Mouse (Mus musculus) embryonic facial prominence, embryonic 15.5 days (tissue): ENCODE measurements around the gene Rasgef1b. TPM values are rescaled to one million over a fixed set of nuclear protein-coding genes. Genes with fewer than 3 reads are reported as not detected.

ENCODE experiments used
- ATAC-seq: fragments of 200-750 bp; cut with Nextera tagmentation; 2 replicates; pipeline ENCODE4 v1.8.0; 2017; ENCODE audit warnings: low read depth, moderate TSS enrichment; ENCODE audit not compliant: insufficient number of reproducible peaks, low FRiP score, low TSS enrichment
- H3K27ac ChIP-seq: fragments of 300-500 bp; sonication (generic); replicated peaks from 2 replicates; pipeline ENCODE4 v1.5.1; 2015; ENCODE audit warnings: mild to moderate bottlenecking, inconsistent platforms
- H3K27me3 ChIP-seq: fragments of 300-500 bp; sonication (generic); 2 replicates; pipeline ENCODE4 v1.6.1; 2015; ENCODE audit warnings: inconsistent platforms
- H3K36me3 ChIP-seq: fragments of 300-500 bp; sonication (generic); 2 replicates; pipeline ENCODE4 v1.6.1; 2015; ENCODE audit warnings: mild to moderate bottlenecking, inconsistent platforms
- H3K4me1 ChIP-seq: fragments of 300-500 bp; sonication (generic); 2 replicates; pipeline ENCODE4 v1.6.1; 2015; ENCODE audit warnings: inconsistent platforms
- H3K4me2 ChIP-seq: fragments of 300-500 bp; sonication (generic); replicated peaks from 2 replicates; pipeline ENCODE4 v1.6.1; 2015; ENCODE audit warnings: mild to moderate bottlenecking, inconsistent platforms
- H3K4me3 ChIP-seq: fragments of 300-500 bp; sonication (generic); replicated peaks from 2 replicates; pipeline ENCODE4 v1.5.1; 2015; ENCODE audit warnings: mild to moderate bottlenecking, inconsistent platforms
- H3K9ac ChIP-seq: fragments of 300-500 bp; sonication (generic); 2 replicates; pipeline ENCODE4 v1.6.1; 2015; ENCODE audit warnings: inconsistent platforms
- H3K9me3 ChIP-seq: fragments of 300-500 bp; sonication (generic); replicated peaks from 2 replicates; pipeline ENCODE4 v1.6.1; 2016; ENCODE audit warnings: inconsistent platforms
- WGBS: fragments of 180-500 bp; shearing (Covaris S2); methylation state at CpG from one replicate; pipeline ENCODE4 v1.1.7; 2015; 5-methylcytosine and 5-hydroxymethylcytosine counted together
- polyA plus RNA-seq: library from polyadenylated mRNA; unstranded; fragments of >200 nt; fragmentation: Nextera tagmentation; extraction: Ambion mirVana; gene quantifications from 2 replicates; pipeline ENCODE4 v1.2.1, GENCODE M21; 2015

Gene Rasgef1b
- polyA plus RNA-seq, 1 experiment from 2014 or later, result 11.5 TPM

DNA sequence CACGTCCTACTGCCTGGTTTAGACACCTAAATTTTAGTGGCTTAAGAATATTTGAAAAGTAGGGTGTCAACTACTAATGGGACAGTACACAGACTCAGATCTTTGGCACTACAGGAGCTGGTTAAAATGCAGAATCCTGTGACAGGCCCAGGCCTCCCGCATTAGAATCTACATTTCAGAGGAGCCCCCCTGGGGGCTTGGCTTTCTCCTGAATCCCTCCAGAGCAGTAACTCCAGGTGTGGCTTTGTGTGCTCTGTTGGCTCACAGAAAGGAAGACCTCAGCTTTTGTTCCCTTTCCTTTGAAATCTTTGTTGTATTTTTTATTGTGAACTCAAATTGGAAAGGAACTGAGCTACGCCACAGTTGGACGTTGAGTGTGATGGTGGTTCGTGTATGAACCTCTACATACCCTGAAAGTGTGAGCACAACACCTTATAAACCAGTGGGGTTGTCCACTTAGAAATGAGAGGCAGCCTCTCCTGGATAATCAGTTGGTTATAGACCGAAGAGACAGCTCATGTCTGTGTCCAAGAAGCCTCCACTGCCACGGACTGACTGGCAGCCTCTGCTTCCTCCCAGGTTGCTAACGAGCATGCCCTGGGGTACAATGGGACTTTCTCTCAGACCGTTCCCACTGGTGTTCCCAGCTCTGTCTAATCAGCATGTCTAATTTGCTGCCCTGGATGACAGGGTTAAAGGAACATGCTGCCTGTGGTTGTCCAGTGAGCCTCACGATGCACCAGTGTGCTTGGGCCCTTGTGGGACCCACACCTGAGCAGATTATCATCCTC lies 9.3 kb upstream of the Rasgef1b start:
- no peak for ATAC-seq
- H3K4me2 ChIP-seq, result no peak overlapping the region
- 29% methylated on average over 10 of the region's 10 CpGs for WGBS
- H3K27ac ChIP-seq, result no peak overlapping the region
- H3K27me3 ChIP-seq, result no peaks in the 10 kb centered on the region
- no peak overlapping the region for H3K4me3 ChIP-seq
- no peak overlapping the region for H3K9ac ChIP-seq
- no peaks in the 10 kb centered on the region for H3K9me3 ChIP-seq
- H3K36me3 ChIP-seq, result no peaks in the 10 kb centered on the region
- H3K4me1 ChIP-seq, result no peaks in the 10 kb centered on the region

GRCm38 (mm10) chr5:99729931-99730330 lies 1.1 kb upstream of the Rasgef1b start:
- Histone ChIP-seq H3K27me3 (peaks cover 25% of the 10 kb centered on the region), H3K9me3 (no peaks in the 10 kb centered on the region), H3K27ac (no peak overlapping the region), H3K9ac (no peak overlapping the region), H3K4me1 (peaks cover 14% of the 10 kb centered on the region), H3K4me2 (no peak overlapping the region), H3K36me3 (no peaks in the 10 kb centered on the region), H3K4me3 (no peak overlapping the region)
- no peak for ATAC-seq
- WGBS, result 85% methylated on average over 1 of the region's 1 CpGs

- WGBS, result 4% methylated on average over 18 of the region's 18 CpGs
- Histone ChIP-seq H3K4me2 (peak overlapping the region; percentile 100), H3K4me3 (peak overlapping the region; percentile 66), H3K4me1 (peaks cover 14% of the 10 kb centered on the region), H3K36me3 (no peaks in the 10 kb centered on the region), H3K9ac (no peak overlapping the region), H3K27me3 (peaks cover 25% of the 10 kb centered on the region), H3K9me3 (no peaks in the 10 kb centered on the region), H3K27ac (no peak overlapping the region)
- ATAC-seq, result peak; percentile 45
Observed at GRCm38 (mm10) chr5:99729361-99729882, 557 bp upstream of the Rasgef1b start.

- Histone ChIP-seq H3K9me3 (no peaks in the 10 kb centered on the region), H3K27me3 (peaks cover 25% of the 10 kb centered on the region), H3K4me1 (peaks cover 14% of the 10 kb centered on the region), H3K9ac (no peak overlapping the region), H3K4me3 (peak overlapping the region; percentile 66), H3K27ac (no peak overlapping the region), H3K4me2 (peak overlapping the region; percentile 100), H3K36me3 (no peaks in the 10 kb centered on the region)
- under 1% methylated on average over 15 of the region's 15 CpGs for WGBS
- ATAC-seq, result no peak
Observed at GRCm38 (mm10) chr5:99728027-99728451, 826 bp downstream of the Rasgef1b start.

- H3K27me3 ChIP-seq, result peaks cover 23% of the 10 kb centered on the region
- H3K4me2 ChIP-seq, result no peak overlapping the region
- ATAC-seq, result no peak
- H3K4me3 ChIP-seq, result no peak overlapping the region
- WGBS, result 79% methylated on average over 6 of the region's 6 CpGs
- no peak overlapping the region for H3K27ac ChIP-seq
- H3K9me3 ChIP-seq, result no peaks in the 10 kb centered on the region
- peaks cover 10% of the 10 kb centered on the region; the same call in 1 of the 2 replicates for H3K4me1 ChIP-seq
- H3K36me3 ChIP-seq, result no peaks in the 10 kb centered on the region
- no peak overlapping the region for H3K9ac ChIP-seq
Observed at GRCm38 (mm10) chr5:99723941-99724340, 4.9 kb downstream of the Rasgef1b start.

DNA sequence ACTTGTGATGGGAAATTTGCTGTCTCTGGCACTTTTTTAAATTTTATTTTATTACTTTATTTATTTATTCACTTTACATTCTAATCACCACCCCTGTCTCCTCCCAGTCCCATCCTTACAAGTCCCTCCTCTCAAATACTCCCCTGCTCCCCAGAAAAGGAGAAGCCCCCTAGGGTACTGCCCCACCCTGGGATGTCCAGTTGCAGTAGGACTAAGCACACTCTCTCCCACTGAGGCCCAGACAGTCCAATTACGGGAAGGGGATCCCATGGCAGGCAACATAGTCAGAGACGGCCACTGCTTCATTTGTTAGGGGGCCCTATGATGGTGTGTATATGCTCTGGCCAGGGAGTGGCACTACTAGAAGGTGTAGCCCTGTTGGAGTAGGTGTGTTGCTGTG lies 6.6 kb downstream of the Rasgef1b start:
- Histone ChIP-seq H3K27me3 (peaks cover 11% of the 10 kb centered on the region), H3K36me3 (no peaks in the 10 kb centered on the region), H3K4me2 (no peak overlapping the region), H3K27ac (no peak overlapping the region), H3K9ac (no peak overlapping the region), H3K4me3 (no peak overlapping the region), H3K4me1 (no peaks in the 10 kb centered on the region), H3K9me3 (no peaks in the 10 kb centered on the region)
- no peak for ATAC-seq
- WGBS, result 74% methylated on average over 2 of the region's 2 CpGs

GRCm38 (mm10) chr5:99720554-99720953 lies 8.3 kb downstream of the Rasgef1b start:
- ATAC-seq, result no peak
- Histone ChIP-seq H3K27me3 (peaks cover 3% of the 10 kb centered on the region; the same call in 1 of the 2 replicates), H3K4me1 (peaks cover under 1% of the 10 kb centered on the region; the same call in 1 of the 2 replicates), H3K4me3 (no peak overlapping the region), H3K9me3 (no peaks in the 10 kb centered on the region), H3K27ac (no peak overlapping the region), H3K4me2 (no peak overlapping the region), H3K9ac (no peak overlapping the region), H3K36me3 (no peaks in the 10 kb centered on the region)
- WGBS, result 58% methylated on average over 2 of the region's 2 CpGs

- no peak overlapping the region for H3K4me3 ChIP-seq
- WGBS, result 79% methylated on average over 8 of the region's 8 CpGs
Observed at GRCm38 (mm10) chr5:99717917-99718316, 10.9 kb downstream of the Rasgef1b start.

GRCm38 (mm10) chr5:99715281-99715744 lies 13.6 kb downstream of the Rasgef1b start:
- ATAC-seq, result no peak
- H3K27ac ChIP-seq, result no peak overlapping the region
- no peaks in the 10 kb centered on the region for H3K27me3 ChIP-seq
- H3K9me3 ChIP-seq, result no peaks in the 10 kb centered on the region
- WGBS, result 40% methylated on average over 5 of the region's 5 CpGs
- H3K4me1 ChIP-seq, result peaks cover 8% of the 10 kb centered on the region; the same call in 1 of the 2 replicates
- no peak overlapping the region for H3K4me3 ChIP-seq
- H3K36me3 ChIP-seq, result no peaks in the 10 kb centered on the region
- H3K4me2 ChIP-seq, result no peak overlapping the region
- H3K9ac ChIP-seq, result no peak overlapping the region

More at GRCm38 (mm10) chr5:99717917-99718316, 10.9 kb downstream of the Rasgef1b start:
- Histone ChIP-seq H3K9ac (no peak overlapping the region), H3K9me3 (no peaks in the 10 kb centered on the region), H3K27me3 (no peaks in the 10 kb centered on the region), H3K36me3 (no peaks in the 10 kb centered on the region), H3K4me1 (peaks cover 8% of the 10 kb centered on the region; the same call in 1 of the 2 replicates), H3K27ac (no peak overlapping the region), H3K4me2 (no peak overlapping the region)
- ATAC-seq, result no peak

DNA sequence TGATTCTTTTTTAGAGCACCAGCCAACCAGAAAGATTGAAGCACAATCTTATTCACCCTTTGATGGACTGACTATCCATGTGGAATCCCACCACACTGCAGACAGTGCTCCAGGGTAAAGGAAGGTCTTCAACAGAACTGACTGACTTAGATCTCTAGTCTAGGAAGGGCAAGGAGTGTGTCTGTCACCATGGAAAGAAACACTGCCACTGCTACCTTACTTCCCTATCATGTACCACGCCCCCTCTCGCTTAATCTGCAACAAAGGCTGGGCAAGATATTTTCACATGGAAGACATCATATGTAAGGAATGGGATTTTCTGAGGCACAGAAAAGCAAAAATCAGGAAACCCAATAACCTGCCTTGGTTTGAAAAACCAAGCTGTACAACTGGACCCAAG lies 16.9 kb downstream of the Rasgef1b start:
- WGBS, result 84% methylated on average over 2 of the region's 2 CpGs
- Histone ChIP-seq H3K9ac (no peak overlapping the region), H3K27me3 (no peaks in the 10 kb centered on the region), H3K36me3 (no peaks in the 10 kb centered on the region), H3K27ac (no peak overlapping the region), H3K4me3 (no peak overlapping the region), H3K4me1 (peaks cover 8% of the 10 kb centered on the region; the same call in 1 of the 2 replicates), H3K4me2 (no peak overlapping the region), H3K9me3 (no peaks in the 10 kb centered on the region)
- ATAC-seq, result no peak

DNA sequence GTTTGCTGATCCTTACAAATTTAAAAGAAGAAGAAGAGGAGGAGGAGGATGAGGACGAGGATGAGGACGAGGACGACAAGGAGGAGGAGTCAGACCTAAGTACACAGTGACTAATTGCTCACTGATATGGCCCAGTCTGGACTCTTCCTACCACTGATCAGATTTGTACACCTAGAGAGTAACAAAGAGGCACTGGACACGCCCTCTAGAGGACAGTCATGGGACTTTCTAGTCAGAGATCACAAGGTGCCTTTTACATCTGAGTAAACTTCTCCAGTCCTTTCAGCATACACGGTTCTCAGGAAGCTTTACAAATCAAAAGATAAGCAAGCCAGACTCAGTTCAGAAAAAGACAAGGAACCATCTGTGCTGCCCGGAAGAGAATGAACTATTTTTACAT lies 20.2 kb downstream of the Rasgef1b start:
- no peak overlapping the region for H3K9ac ChIP-seq
- WGBS, result 31% methylated on average over 6 of the region's 6 CpGs
- no peak overlapping the region for H3K27ac ChIP-seq
- no peaks in the 10 kb centered on the region for H3K9me3 ChIP-seq
- no peak overlapping the region for H3K4me3 ChIP-seq
- H3K27me3 ChIP-seq, result no peaks in the 10 kb centered on the region
- H3K4me1 ChIP-seq, result no peaks in the 10 kb centered on the region
- no peaks in the 10 kb centered on the region for H3K36me3 ChIP-seq
- no peak overlapping the region for H3K4me2 ChIP-seq
- ATAC-seq, result no peak
